Mouse (Mus musculus): ENCODE measurements around the gene Drd2.

Drd2 gene

DNA sequence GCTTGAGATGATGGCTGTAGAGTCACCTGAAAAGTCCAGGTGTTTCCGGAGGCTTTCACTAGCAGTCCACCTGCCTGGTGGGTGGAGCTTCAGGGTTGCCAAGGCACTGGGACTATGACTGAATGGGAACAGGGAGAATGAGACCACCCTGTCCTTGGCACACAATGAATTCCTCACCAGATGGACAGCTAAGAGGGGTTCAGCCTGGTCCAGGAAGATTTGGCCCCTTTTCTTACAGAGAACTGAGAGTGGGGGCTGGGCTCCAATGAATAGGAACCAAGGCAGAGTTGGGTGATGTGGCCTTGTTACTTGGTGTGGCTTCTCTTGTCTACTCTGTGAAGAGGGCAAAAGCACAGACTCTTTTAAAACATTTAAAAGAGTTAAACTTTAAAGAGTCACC is 112.0 kb downstream of the Drd2 start:
- DNase-seq (ENCODE audit: low spot score), result no peak

DNA sequence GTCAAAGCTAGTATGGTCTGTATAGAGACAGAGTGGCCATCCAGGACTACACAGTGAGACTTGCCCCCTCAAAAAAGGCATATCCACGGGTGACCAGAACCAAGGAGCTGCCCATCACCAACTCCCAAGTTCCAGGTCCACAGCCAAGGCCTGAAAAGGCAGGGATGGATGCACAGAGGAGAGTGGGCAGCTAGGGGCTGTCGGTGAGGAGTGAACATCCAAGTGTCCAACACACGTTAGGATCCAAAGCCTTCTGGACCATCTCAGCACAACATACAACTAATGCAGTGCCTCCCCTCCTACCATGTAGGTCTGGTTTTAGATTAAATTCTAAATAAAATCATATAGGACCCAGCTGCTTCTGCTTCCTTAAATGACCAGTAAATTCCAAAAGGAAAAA is 115.7 kb downstream of the Drd2 start:
- no peak for DNase-seq (ENCODE audit: low spot score)
